Mouse (Mus musculus) lung, adult 2 months (tissue): ENCODE measurements around the gene Actb.

Source experiments
- CTCF ChIP-seq: fragments of 200-500 bp; IDR thresholded peaks from 2 replicates; pipeline ENCODE4 v1.5.1; 2011; ENCODE audit warnings: mild to moderate bottlenecking, low read length, control low read depth; ENCODE audit not compliant: insufficient read depth
- POLR2A ChIP-seq: fragments of 200-500 bp; IDR thresholded peaks from 2 replicates; pipeline ENCODE4 v1.6.1; 2011; ENCODE audit warnings: low read depth, mild to moderate bottlenecking, control low read depth, low read length, borderline replicate concordance; ENCODE audit errors: extremely low read depth

GRCm38 (mm10) chr5:142882471-142882870 is 24.1 kb downstream of the Actb start:
- no peak for TF ChIP-seq CTCF
- TF ChIP-seq POLR2A, result no peak
